Mouse (Mus musculus): Measurements from ENCODE around the gene Gm17604.

Gm17604 gene

DNA sequence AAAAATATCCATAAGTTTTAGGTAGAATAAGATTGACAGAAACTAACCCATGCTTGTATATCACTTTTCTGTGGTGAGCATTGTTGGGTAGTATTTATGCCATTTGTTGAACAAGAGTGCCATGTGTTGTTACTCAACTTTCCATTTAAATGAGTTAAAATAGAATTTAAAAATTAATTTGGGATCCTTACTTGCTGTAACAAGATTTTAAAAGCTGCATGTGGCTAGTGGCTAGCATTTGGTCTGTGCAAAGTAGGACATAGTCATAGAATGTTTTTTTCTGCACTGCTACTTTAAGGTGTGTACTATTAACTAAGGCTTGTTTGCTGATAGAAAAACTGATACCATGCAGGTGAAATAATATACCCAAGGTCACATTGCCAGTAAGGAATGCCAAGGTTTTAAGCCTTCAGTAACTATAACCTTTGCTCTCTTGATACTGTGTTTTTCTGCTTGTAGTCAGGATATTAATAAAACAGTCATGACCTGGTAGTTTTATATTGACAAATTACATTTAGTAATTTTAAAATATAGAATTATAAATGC lies at the start of gene Gm17604:
TSS of gene Gm17604 (minus strand) at position 51 of the 546 bp plus-strand sequence.
- DNase-seq = no peak

GRCm38 (mm10) chrX:165049929-165050328 lies 45.3 kb upstream of the Gm17604 start:
- no peak for DNase-seq

GRCm38 (mm10) chrX:165003141-165003540 lies 1.5 kb downstream of the Gm17604 start:
- DNase-seq = no peak

GRCm38 (mm10) chrX:164980193-164980775 lies 24.3 kb downstream of the Gm17604 start, which contains the start of the genes Mospd2 and Fancb:
Gene Mospd2 (minus strand): TSS chrX:164980375.
Gene Fancb (plus strand): TSS chrX:164980592.
- peak; percentile 69 for DNase-seq

DNA sequence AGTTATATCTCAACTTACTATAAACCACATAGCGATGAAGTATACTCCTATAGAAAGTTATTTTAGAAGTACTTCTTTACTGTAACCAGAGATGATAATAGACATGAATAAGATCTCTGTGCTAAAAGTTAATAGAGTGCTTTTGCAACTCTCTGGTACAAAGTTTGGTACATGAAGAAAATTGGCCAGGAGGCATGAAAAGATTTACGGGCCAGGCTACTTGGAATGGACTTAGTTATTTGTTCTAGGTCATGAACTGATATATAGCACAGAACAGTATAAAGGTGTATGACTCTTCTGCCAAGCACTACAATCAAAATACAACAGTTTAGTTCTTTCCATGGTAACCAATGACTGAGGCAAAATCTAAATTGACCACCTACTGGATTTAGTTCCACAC lies 25.8 kb downstream of the Gm17604 start:
- no peak for DNase-seq

- DNase-seq = no peak
These were observed 33.4 kb downstream of the Gm17604 start for GRCm38 (mm10) chrX:164971206-164971605.

DNA sequence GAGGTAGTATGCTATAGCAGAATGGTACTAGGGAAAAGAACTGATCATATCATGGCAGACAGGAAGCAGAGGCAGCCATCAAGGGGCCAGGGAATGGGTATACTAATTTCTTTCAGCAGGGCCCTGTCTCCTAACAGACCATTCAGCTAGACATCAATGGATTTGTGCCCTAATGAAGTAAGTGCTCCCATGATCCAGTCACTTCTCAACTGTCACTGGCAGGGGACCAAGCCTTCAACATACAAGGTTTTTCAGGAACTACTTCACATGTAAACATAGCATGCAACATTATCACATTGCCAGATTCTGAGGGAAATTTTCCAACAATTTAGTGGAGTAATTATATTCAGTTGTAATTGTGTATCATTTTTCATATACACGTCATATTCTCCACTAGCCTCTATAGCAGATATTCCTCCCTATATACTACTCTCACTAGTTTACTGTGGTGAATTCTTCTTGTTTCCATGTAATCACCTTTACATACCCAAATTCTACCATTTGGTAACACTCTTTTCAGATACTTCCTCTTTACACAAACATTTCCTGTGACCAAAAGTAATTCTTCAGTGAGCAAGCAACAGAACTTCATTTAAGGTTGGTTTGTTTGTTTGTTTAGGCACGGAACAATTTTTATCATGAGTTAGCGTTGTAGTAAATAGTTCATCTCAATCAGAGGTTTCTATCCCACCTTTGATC lies 38.7 kb downstream of the Gm17604 start:
- DNase-seq = no peak
